Mouse (Mus musculus) T-cell, adult 2 months (primary cell): ENCODE results near the gene Gm1673.
"Not testable (repeated sequence)": the region's sequence is repeated elsewhere in the genome, so short reads cannot be mapped to it uniquely, and the experiment has no call there.

Experiments
- DNase-seq: peaks from one replicate; pipeline ENCODE4 v3.0.0; 2022; ENCODE audit warnings: low spot score

Gm1673 gene

GRCm38 (mm10) chr5:33983309-33984121 is at the start of gene Gm1673:
TSS of gene Gm1673 (plus strand) at chr5:33983433.
- DNase-seq = peak; percentile 53

- DNase-seq = no peak
Observed at GRCm38 (mm10) chr5:33934081-33934480, 49.2 kb upstream of the Gm1673 start.

- DNase-seq = no peak
Observed at GRCm38 (mm10) chr5:33934877-33935276, 48.4 kb upstream of the Gm1673 start.

- DNase-seq = peak; percentile 53
Observed at GRCm38 (mm10) chr5:33935700-33936111, 47.5 kb upstream of the Gm1673 start.

- peak; percentile 99 for DNase-seq
Observed at GRCm38 (mm10) chr5:33936120-33936707, 47.0 kb upstream of the Gm1673 start, which contains the start of gene Nelfa. TSS of gene Nelfa (minus strand) at chr5:33936413.

- no peak for DNase-seq
Observed at GRCm38 (mm10) chr5:33937230-33937629, 46.0 kb upstream of the Gm1673 start.

GRCm38 (mm10) chr5:33938448-33938847 is 44.8 kb upstream of the Gm1673 start:
- DNase-seq = peak; percentile 14

- DNase-seq = not testable (repeated sequence)
Observed at GRCm38 (mm10) chr5:33947035-33947434, 36.2 kb upstream of the Gm1673 start.

- DNase-seq = no peak
Observed at GRCm38 (mm10) chr5:33948314-33948713, 34.9 kb upstream of the Gm1673 start.

- DNase-seq = no peak
Observed at GRCm38 (mm10) chr5:33953471-33954185, 29.6 kb upstream of the Gm1673 start.

GRCm38 (mm10) chr5:33954354-33954753 is 28.9 kb upstream of the Gm1673 start:
- DNase-seq = peak; percentile 67

GRCm38 (mm10) chr5:33955868-33956267 is 27.4 kb upstream of the Gm1673 start:
- DNase-seq = no peak

- no peak for DNase-seq
Observed at GRCm38 (mm10) chr5:33959382-33959781, 23.9 kb upstream of the Gm1673 start.

GRCm38 (mm10) chr5:33974736-33975135 is 8.5 kb upstream of the Gm1673 start:
- no peak for DNase-seq

- DNase-seq = no peak
Observed at GRCm38 (mm10) chr5:33976267-33976666, 7.0 kb upstream of the Gm1673 start.

- no peak for DNase-seq
Observed at GRCm38 (mm10) chr5:33982731-33983259, 438 bp upstream of the Gm1673 start.

GRCm38 (mm10) chr5:33994671-33995625 is 11.7 kb downstream of the Gm1673 start:
- no peak for DNase-seq

GRCm38 (mm10) chr5:33995843-33996693 is 12.8 kb downstream of the Gm1673 start, which contains the start of gene Nat8l:
TSS of gene Nat8l (plus strand) at chr5:33995984.
- no peak for DNase-seq

- DNase-seq = no peak
Observed at GRCm38 (mm10) chr5:33996694-33997045, 13.4 kb downstream of the Gm1673 start.

GRCm38 (mm10) chr5:33997051-33997741 is 14.0 kb downstream of the Gm1673 start:
- no peak for DNase-seq
